Mouse (Mus musculus) CH12.LX (cell line): Measurements from ENCODE around the gene Prrt2. TPM values are rescaled to one million over a fixed set of nuclear protein-coding genes. Genes with fewer than 3 reads are reported as not detected.

Experiments
- DNase-seq: peaks from one replicate; pipeline ENCODE4 v3.0.0-alpha.2; 2013; ENCODE audit errors: extremely low read depth
- H3K27ac ChIP-seq: 2 replicates; pipeline ENCODE4 v1.5.1; 2012; ENCODE audit warnings: low read depth, mild to moderate bottlenecking, control low read depth, moderate library complexity; ENCODE audit not compliant: insufficient read depth
- H3K27me3 ChIP-seq: replicated peaks from 2 replicates; pipeline ENCODE3; 2012; ENCODE audit warnings: inconsistent platforms
- H3K36me3 ChIP-seq, 2 experiments: replicated peaks in 1 of 2; 2 replicates each; pipeline versions ENCODE3 to v1.6.1; 2012; ENCODE audit warnings: inconsistent platforms in 1 of 2, low read length in 1 of 2, mild to moderate bottlenecking in 1 of 2, mixed read lengths in 1 of 2, moderate library complexity in 1 of 2; ENCODE audit not compliant: control insufficient read depth in 1 of 2, insufficient read depth in 1 of 2
- H3K4me1 ChIP-seq, 2 experiments: 2 replicates each; pipeline ENCODE4 v1.6.1; 2012; ENCODE audit warnings: inconsistent platforms in 1 of 2, moderate library complexity in 1 of 2; ENCODE audit not compliant: insufficient read depth in 2 of 2, control insufficient read depth in 1 of 2
- H3K4me2 ChIP-seq: 2 replicates; pipeline ENCODE4 v1.6.1; 2012; ENCODE audit warnings: low read depth, mild to moderate bottlenecking, control low read depth; ENCODE audit not compliant: poor library complexity, insufficient read depth, severe bottlenecking
- H3K4me3 ChIP-seq, 3 experiments: fragments of 150-350 bp in 1 of 3; sonication (generic) in 1 of 3; replicated peaks in 1 of 3; 2 replicates each; pipeline versions ENCODE3 to v1.5.1; 2011 to 2012; ENCODE audit warnings: low read depth in 2 of 3, low read length in 2 of 3, mild to moderate bottlenecking in 2 of 3, moderate library complexity in 2 of 3, control low read depth in 1 of 3, improper control_type of control experiment in 1 of 3, inconsistent platforms in 1 of 3, mixed read lengths in 1 of 3; ENCODE audit not compliant: poor library complexity in 1 of 3
- H3K79me2 ChIP-seq: replicated peaks from 2 replicates; pipeline ENCODE4 v1.6.1; 2012; ENCODE audit warnings: mild to moderate bottlenecking, moderate library complexity; ENCODE audit not compliant: control insufficient read depth, poor library complexity, insufficient read depth, severe bottlenecking; ENCODE audit errors: extremely low read depth
- H3K9ac ChIP-seq: 2 replicates; pipeline ENCODE4 v1.6.1; 2012; ENCODE audit warnings: low read depth, mild to moderate bottlenecking, control low read depth, moderate library complexity; ENCODE audit not compliant: insufficient read depth
- H3K9me3 ChIP-seq: replicated peaks from 2 replicates; pipeline ENCODE3; 2012; ENCODE audit warnings: low read length, inconsistent platforms, mixed read lengths
- BHLHE40 ChIP-seq: IDR thresholded peaks from 2 replicates; pipeline ENCODE4 v1.6.1; 2011; ENCODE audit warnings: mild to moderate bottlenecking, low read depth, low read length, improper control_type of control experiment
- CHD1 ChIP-seq: IDR thresholded peaks from 2 replicates; pipeline ENCODE4 v1.6.1; 2012; ENCODE audit warnings: low read depth, low read length, improper control_type of control experiment, inconsistent platforms
- CTCF ChIP-seq, 2 experiments: IDR thresholded peaks in 1 of 2; conservative IDR thresholded peaks in 1 of 2; 2 replicates each; pipeline ENCODE4 v1.5.1; 2011 to 2012; ENCODE audit warnings: low read depth in 2 of 2, low read length in 2 of 2, improper control_type of control experiment in 1 of 2, inconsistent platforms in 1 of 2, mild to moderate bottlenecking in 1 of 2, moderate library complexity in 1 of 2
- E2F4 ChIP-seq: IDR thresholded peaks from 2 replicates; pipeline ENCODE4 v1.6.1; 2011; ENCODE audit warnings: low read depth, low read length, improper control_type of control experiment; ENCODE audit not compliant: insufficient replicate concordance
- ELF1 ChIP-seq: IDR thresholded peaks from 2 replicates; pipeline ENCODE4 v1.6.1; 2014; ENCODE audit warnings: low read depth, mild to moderate bottlenecking, inconsistent platforms, low read length, improper control_type of control experiment
- EP300 ChIP-seq: IDR thresholded peaks from 2 replicates; pipeline ENCODE4 v1.6.1; 2011; ENCODE audit warnings: low read length, improper control_type of control experiment
- ETS1 ChIP-seq: conservative IDR thresholded peaks from 2 replicates; pipeline ENCODE4 v1.6.1; 2012; ENCODE audit warnings: low read depth, mild to moderate bottlenecking, inconsistent platforms, low read length, improper control_type of control experiment, moderate library complexity
- GABPA ChIP-seq: IDR thresholded peaks from 2 replicates; pipeline ENCODE4 v1.6.1; 2012; ENCODE audit warnings: low read depth, low read length, improper control_type of control experiment, inconsistent platforms; ENCODE audit not compliant: insufficient replicate concordance
- JUN ChIP-seq: IDR thresholded peaks from 2 replicates; pipeline ENCODE4 v1.6.1; 2011; ENCODE audit warnings: low read depth, mild to moderate bottlenecking, low read length, improper control_type of control experiment, moderate library complexity; ENCODE audit not compliant: insufficient read depth
- KAT2A ChIP-seq: IDR thresholded peaks from 2 replicates; pipeline ENCODE4 v1.6.1; 2012; ENCODE audit warnings: low read length, improper control_type of control experiment, inconsistent platforms; ENCODE audit not compliant: insufficient replicate concordance
- MAFK ChIP-seq: IDR thresholded peaks from 2 replicates; pipeline ENCODE4 v1.6.1; 2011; ENCODE audit warnings: low read length, improper control_type of control experiment; ENCODE audit not compliant: insufficient replicate concordance
- MAZ ChIP-seq: IDR thresholded peaks from 2 replicates; pipeline ENCODE4 v1.6.1; 2012; ENCODE audit warnings: low read depth, mild to moderate bottlenecking, inconsistent platforms, low read length, improper control_type of control experiment, moderate library complexity
- MXI1 ChIP-seq: IDR thresholded peaks from 2 replicates; pipeline ENCODE4 v1.6.1; 2011; ENCODE audit warnings: mild to moderate bottlenecking, low read depth, low read length, improper control_type of control experiment
- MYC ChIP-seq: IDR thresholded peaks from 2 replicates; pipeline ENCODE4 v1.6.1; 2011; ENCODE audit warnings: low read depth, mild to moderate bottlenecking, improper control_type of control experiment, low read length
- NELFE ChIP-seq: IDR thresholded peaks from 2 replicates; pipeline ENCODE4 v1.6.1; 2011; ENCODE audit warnings: low read depth, low read length, improper control_type of control experiment
- POLR2A ChIP-seq: IDR thresholded peaks from 2 replicates; pipeline ENCODE4 v1.6.1; 2011; ENCODE audit warnings: low read depth, mild to moderate bottlenecking, improper control_type of control experiment, low read length
- RCOR1 ChIP-seq: conservative IDR thresholded peaks from 2 replicates; pipeline ENCODE4 v1.6.1; 2012; ENCODE audit warnings: low read depth, mild to moderate bottlenecking, inconsistent platforms, low read length, improper control_type of control experiment
- SMC3 ChIP-seq: IDR thresholded peaks from 2 replicates; pipeline ENCODE4 v1.6.1; 2011; ENCODE audit warnings: low read depth, low read length, improper control_type of control experiment
- TCF12 ChIP-seq: IDR thresholded peaks from 2 replicates; pipeline ENCODE4 v1.6.1; 2014; ENCODE audit warnings: low read depth, mild to moderate bottlenecking, inconsistent platforms, low read length, improper control_type of control experiment
- ZC3H11A ChIP-seq: IDR thresholded peaks from 2 replicates; pipeline ENCODE4 v1.6.1; 2012; ENCODE audit warnings: low read depth, mild to moderate bottlenecking, inconsistent platforms, low read length, improper control_type of control experiment
- ZKSCAN1 ChIP-seq: IDR thresholded peaks from 2 replicates; pipeline ENCODE4 v1.6.1; 2012; ENCODE audit warnings: low read depth, inconsistent platforms, low read length, improper control_type of control experiment, borderline replicate concordance
- ZNF384 ChIP-seq: IDR thresholded peaks from 2 replicates; pipeline ENCODE4 v1.6.1; 2012; ENCODE audit warnings: low read depth, low read length, improper control_type of control experiment, inconsistent platforms
- dilution Hi-C: fragments of 300-500 bp; cut with MboI; formaldehyde crosslinking; loops from 2 replicates; pipeline ENCODE4 v1.14.3; 2020; ENCODE audit warnings: low sequenced_read_pairs; ENCODE audit not compliant: extremely low pct_unique_long_range_greater_than_20kb, extremely low pct_ligation_motif_present
- in situ Hi-C: fragments of 300-500 bp; cut with MboI; formaldehyde crosslinking; loops from 3 replicates; pipeline ENCODE4 v1.14.3; 2019; ENCODE audit warnings: low sequenced_read_pairs, low pct_ligation_motif_present, low pct_unique_long_range_greater_than_20kb, mixed read lengths
- polyA plus RNA-seq: library from polyadenylated mRNA; unstranded; fragments of >175 nt; gene quantifications from 2 replicates; pipeline ENCODE4 v1.2.1, GENCODE M21; 2012; ENCODE audit warnings: low read depth; ENCODE audit not compliant: insufficient read length
- total RNA-seq, 2 experiments: library from RNA; depleted of rRNA; stranded (reverse); fragments of 300-350 nt in 1 of 2; fragments of >200 nt in 1 of 2; gene quantifications; 2 replicates each; pipeline ENCODE4 v1.2.3; 2012 to 2014

The Prrt2 gene
- total and polyA plus RNA-seq, 3 experiments = 1.2 TPM; not detected in 2

DNA sequence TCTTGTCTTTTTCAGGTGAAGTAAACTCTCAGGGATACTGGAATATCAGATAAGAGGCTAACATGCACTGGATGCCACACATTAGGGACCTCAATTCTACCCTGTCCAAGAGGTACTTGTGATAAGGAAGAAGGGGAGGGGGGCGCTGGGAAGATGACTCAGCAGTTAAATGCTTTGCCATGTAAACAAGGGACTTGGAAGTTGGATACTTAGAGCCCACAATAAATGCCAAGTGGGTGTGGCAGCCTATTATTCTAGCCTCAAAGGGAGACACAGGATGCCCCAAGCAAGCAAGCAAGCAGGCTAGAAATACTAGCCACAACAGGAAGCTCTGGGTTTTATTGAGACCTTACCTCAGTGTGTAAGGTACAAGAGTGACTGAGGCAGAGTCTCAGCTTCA, 10.2 kb upstream of the Prrt2 start:
- Histone ChIP-seq H3K27ac (peak overlapping the region; percentile 17; the same call in 1 of the 2 replicates), H3K9ac (no peak overlapping the region), H3K4me1 (peaks cover 3 to 11% of the 10 kb centered on the region in 2 experiments; a peak in 3 of 4 replicates), H3K79me2 (no peaks in the 10 kb centered on the region), H3K36me3 (peaks cover 66 to 85% of the 10 kb centered on the region in 2 experiments)
- DNase-seq = no peak
- TF ChIP-seq JUN (no peak), ELF1 (no peak), GABPA (no peak), ZNF384 (no peak), NELFE (no peak), KAT2A (no peak), MAZ (no peak), E2F4 (no peak), CTCF (conservative IDR thresholded peaks at IDR 0.05 in 1 of 2, IDR thresholded peaks at IDR 0.05 in 1 of 2; ENCODE audit: low read depth in 2 of 2, low read length in 2 of 2) (no peak), CHD1 (no peak), ZC3H11A (no peak), ZKSCAN1 (no peak), MXI1 (no peak), BHLHE40 (no peak), MAFK (no peak), MYC (no peak), ETS1 (no peak), EP300 (no peak)
- TF ChIP-seq, all 38 proteins: peak for 0
- dilution Hi-C loops = no loop called here
- Histone ChIP-seq H3K4me2 (no peak overlapping the region), H3K27me3 (no peaks in the 10 kb centered on the region), H3K4me3 (no peak overlapping the region), H3K9me3 (no peaks in the 10 kb centered on the region)
- in situ Hi-C loops = no loop called here

DNA sequence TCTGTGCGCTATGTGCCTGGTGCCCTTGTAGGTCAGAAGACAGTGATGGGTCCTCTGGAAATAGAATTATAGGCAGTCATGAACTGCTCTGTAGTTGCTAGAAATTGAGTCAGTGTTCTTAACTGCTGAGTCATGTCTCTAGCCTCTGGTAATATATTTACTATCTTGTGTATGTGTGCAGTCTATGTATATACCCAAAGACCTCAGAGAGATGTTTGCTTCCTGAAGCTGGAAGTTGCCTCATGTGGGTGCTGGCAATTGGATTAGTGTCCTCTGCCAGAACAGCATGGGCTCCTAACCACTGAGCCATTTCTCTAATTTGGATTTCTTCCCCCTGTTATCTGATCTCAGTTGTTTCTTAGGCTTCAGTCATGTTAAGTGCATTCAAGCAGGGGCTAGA, 9.2 kb upstream of the Prrt2 start:
- no peak for DNase-seq
- no peak overlapping the region for H3K4me2 ChIP-seq
- in situ Hi-C loops = no loop called here
- H3K9me3 ChIP-seq = no peaks in the 10 kb centered on the region
- H3K27me3 ChIP-seq = no peaks in the 10 kb centered on the region
- H3K4me1 ChIP-seq = peaks cover 3 to 11% of the 10 kb centered on the region in 2 experiments; a peak in 3 of 4 replicates
- dilution Hi-C loops = no loop called here
- H3K27ac ChIP-seq = 0 out of 2 replicates have a peak overlapping the region, but pooled peaks have one; percentile 12
- TF ChIP-seq POLR2A = no peak
- TF ChIP-seq KAT2A = no peak
- no peak for TF ChIP-seq ETS1
- TF ChIP-seq SMC3 = no peak
- TF ChIP-seq JUN = no peak
- TF ChIP-seq TCF12 = no peak
- TF ChIP-seq RCOR1 = no peak
- no peak overlapping the region for H3K4me3 ChIP-seq
- peaks cover 3% of the 10 kb centered on the region; the same call in 1 of the 2 replicates for H3K79me2 ChIP-seq
- peaks cover 56 to 77% of the 10 kb centered on the region in 2 experiments for H3K36me3 ChIP-seq
- H3K9ac ChIP-seq = no peak overlapping the region
